Mouse (Mus musculus) cerebellum, adult (tissue): Measurements from ENCODE around the gene 9230102O04Rik.

Experiments used
- ATAC-seq: cut with Nextera tagmentation; 2 replicates; pipeline ENCODE4 v1.9.2; 2017; ENCODE audit warnings: mild to moderate bottlenecking, moderate library complexity, mixed read lengths; ENCODE audit not compliant: insufficient number of reproducible peaks, low FRiP score, low TSS enrichment

The 9230102O04Rik gene

DNA sequence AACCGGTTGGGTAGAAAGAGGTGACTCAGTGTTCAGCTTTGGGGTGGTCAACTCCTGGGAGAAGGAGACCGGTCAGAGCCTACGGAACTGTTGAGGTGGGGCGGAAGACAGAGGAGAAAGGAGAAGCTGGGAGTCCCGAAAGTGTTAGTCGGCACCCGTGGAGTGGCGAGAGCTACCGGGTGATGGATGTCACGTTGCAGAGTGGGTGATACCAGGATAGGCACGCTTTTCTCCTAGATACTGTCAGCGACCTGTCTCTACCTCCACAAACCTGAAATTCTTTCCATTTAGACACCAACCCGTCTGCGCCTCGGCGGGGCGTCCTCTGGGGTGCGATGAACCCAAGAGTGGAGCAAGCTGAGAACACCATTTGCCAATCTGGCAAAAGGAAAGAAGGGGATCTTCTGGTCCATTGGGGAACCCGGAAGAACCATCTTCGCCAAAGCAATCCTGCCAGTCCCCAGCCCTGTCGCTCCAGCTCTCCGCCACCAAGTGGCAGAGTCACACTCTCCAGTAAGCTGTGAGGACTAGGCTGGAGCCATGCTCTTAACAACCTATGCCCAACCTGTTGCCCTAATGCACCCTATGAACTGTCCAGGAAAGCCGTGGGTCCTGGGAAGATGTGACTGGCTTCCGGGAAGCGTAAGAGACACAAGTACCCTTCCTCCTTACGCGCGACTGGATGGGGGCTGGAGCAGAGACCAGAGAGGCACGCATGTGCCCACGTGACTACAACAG is at the start of gene 9230102O04Rik:
9230102O04Rik (minus strand) TSS at position 628 of the 738 bp plus-strand sequence.
- ATAC-seq: no peak

DNA sequence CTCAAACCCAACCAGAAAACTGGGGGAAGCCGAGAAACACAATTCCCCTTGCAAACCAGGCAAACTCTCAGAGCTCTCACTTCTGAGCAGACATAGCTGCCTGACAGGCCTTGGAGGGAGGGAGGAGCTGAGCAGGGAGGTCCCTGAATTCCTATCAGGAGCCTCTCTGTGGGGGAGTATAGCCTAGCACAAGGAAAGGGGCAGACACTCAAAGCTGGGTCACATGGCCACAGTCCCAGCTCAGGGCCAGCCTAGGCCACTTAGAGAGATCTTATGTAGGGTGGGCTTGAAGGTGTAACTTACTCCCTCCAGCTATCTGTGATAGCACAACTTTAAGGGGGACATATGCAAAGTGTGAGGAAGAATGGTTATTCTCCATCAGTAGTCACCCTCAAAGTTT is 46.6 kb upstream of the 9230102O04Rik start:
- no peak for ATAC-seq

DNA sequence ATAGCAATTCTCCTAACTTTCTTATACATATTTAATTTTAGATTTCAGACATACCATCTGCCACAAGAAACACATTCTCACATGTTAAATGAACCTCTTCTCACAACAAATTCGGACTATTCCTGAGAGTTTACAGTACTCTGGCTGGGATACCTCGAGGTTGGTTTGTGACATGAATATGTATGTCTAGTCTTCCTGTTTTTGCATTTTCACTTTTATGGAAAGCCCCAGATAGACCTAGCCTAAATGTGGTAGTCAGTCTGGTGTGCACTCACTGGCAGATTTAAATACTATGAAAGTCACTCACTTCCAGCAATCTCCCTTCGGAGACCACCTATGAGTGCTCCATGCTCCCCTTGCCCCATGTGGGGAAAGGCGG is 37.6 kb upstream of the 9230102O04Rik start:
- ATAC-seq: no peak

DNA sequence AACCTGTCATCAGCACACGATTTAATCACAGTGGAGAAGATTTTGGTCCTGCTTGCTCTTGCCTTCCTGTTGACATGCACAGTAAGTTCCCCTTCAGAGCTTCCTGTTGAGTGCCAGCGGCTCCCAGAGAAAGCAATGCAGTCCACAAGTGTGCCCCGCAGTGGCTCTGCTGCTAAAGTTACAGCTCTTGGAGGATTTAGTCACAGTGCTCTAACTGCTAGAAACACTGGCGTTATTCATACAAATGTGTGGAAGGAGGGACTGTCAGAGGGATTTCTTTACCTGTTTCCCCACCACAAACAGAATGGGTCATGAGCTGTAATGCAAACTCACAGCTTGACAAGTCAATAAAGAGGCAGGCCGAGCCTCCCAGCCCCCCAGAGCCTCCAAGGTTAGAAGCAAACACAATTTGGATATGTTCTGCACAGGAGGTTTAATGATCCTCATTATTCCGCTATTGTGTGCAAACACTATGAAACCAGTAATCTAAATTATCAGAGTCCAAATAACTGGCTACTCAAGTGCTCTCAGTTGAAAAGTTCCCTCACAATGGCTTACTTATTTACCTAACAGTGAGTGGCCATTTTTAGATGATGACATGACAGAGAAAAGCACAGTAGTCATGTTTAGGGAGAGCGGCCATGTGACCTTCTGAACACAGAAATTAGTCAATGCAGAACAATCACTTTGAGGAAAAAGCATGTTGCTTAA is 37.0 kb upstream of the 9230102O04Rik start:
- no peak for ATAC-seq

DNA sequence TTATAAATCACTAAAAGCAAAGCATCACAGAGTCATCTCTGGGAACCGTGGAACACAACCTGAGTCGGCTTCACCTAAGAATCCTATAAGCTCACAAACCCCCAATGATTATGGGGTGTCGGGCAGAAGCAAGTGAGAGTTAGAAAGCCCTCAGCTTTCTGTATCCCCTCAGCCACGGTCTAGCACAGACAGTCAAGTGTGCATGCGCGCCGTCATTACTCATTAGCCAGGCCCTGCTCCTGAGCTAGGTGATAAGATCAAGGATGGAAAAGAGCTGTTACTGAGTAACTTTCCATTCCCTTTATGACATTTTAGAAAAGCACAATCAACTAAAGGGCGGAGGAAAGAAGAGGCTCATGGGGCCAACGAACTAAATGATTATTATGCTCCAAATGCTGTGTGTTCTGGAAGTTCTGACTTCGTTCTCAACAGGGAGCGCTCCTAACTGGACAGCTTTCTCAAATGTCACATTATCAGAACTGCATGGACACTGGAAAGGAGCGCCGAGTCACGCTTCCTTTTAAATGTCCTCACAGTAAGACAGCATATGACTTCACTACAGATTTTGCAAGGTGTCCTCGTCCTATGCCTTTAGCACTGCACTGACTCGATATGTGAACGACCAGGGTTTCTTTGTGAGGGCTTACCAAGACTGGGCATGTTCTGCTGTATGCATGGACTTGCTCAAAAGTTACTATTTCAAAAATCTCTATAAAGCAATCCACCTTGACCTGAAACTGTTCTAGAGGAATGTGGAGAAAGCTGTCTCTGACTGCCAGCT is 29.5 kb upstream of the 9230102O04Rik start:
- ATAC-seq: no peak

DNA sequence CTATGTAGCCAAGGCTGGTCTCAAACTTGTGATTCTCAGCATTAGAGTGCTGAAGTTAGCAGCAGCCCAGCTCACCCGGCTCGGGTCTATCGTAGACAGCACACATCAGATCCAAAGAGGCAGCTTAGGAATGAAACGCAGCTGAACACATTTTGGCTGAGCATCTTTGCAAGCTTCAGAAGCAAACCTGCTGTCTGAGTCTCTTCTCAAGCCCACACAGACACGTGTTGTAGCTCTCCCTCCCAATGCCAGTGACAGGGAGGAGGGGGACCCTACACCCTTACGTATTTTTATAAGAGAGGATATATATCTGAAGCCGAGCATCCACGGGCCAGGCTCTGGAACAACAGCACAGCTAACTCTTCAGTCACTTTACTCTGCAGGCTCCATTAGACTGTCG is 28.3 kb upstream of the 9230102O04Rik start:
- ATAC-seq: no peak

DNA sequence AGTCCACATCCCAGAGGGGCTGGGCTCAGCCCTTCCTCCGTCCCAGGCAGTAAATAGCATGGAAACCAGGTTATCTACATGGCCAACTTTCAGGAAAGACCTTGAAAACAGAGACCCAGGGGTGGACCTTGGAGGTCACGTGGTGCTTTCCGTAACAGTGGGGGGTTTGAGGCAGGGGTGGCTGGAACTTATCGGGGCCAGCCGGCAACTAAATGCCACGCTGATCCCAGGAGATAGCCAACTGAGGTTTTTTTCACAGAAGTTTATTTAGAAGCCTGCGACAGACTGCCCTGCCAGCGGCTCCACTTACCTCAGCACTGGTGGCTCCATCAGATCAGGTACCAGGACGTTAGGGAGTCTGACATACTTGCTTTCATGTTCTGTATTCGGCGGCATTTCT is 16.7 kb upstream of the 9230102O04Rik start:
- no peak for ATAC-seq

DNA sequence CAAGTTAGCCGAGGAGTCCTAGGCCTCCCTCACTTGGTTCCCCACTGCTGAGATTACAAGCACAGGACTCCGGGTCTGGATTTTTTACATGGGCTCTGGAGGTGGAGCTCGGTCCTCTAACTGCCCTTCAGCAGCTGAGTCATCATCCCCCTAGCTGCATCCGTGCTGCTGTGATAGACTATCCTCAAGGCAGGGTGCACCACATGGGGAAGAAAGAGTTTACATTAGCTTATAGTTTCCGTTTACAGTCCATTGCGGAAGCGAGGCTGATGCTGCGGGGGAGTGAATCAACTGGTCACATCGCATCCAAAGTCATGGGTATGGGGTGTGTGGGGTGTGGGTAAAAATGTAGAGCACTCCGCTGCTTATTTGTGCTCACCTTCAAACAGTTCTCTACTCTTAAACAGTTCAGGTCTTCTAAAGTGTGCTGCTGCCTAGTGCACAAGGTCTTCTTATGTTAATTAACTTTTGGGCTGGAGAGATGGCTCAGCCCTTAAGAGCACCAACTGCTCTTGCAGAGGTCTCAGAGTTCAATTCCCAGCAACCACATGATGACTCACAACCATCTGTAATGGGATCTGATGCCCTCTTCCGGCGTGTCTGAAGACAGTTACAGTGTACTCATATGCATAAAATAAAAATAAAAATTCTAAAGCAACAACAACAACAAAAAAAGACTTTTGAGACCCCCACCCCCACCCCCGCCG is 14.7 kb upstream of the 9230102O04Rik start:
- ATAC-seq: no peak

DNA sequence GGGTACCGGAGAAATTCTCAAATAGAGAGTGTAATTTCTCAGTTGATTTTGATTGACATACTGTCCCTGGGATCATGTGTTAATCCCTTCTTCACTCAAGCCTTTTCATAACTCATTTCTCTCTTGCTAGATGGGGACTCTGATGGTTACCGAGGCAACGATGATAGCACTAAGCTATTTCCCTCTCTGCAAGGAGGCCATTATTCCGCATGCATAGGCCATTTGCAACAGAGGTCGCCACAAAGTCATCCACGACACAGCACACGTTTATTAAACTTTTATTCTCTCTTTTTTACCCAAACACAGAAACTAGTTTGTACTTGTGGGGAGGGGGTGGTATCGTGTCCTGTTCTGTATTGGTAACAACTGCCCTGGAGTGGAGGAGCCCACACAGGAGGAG is 8.5 kb upstream of the 9230102O04Rik start:
- no peak for ATAC-seq

DNA sequence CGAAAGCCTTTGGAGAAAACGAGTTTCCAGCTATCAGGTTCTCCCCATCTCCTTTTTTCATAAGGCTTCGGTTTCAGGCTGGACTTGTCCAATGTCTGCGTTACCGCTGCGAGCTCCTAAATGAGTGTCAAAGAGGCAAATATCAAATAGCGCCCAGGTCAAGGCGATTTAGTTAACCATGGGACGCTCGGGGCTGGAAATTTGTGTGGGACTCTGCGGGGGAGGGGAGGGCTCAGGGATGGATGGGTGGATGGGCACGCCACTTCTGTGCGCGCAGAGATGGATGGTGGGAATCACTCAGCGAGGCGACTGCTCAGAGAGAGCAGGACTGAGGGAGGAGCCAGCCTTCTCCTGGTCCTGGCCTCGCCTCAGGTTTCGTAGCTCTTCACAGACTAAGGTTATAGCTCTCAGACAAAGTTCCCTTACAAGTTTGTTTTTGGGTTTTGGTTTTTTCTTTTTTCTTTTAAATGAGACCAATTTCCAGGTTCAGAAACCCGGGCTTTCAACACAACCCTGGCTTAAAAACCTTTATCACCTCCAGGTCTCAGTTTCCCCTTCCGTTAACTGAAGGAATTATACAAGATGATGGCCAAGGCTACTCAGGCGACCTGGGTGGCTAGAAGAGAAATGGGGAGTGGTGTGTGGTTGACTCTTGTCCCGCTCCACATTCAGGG is 6.9 kb upstream of the 9230102O04Rik start:
- no peak for ATAC-seq

DNA sequence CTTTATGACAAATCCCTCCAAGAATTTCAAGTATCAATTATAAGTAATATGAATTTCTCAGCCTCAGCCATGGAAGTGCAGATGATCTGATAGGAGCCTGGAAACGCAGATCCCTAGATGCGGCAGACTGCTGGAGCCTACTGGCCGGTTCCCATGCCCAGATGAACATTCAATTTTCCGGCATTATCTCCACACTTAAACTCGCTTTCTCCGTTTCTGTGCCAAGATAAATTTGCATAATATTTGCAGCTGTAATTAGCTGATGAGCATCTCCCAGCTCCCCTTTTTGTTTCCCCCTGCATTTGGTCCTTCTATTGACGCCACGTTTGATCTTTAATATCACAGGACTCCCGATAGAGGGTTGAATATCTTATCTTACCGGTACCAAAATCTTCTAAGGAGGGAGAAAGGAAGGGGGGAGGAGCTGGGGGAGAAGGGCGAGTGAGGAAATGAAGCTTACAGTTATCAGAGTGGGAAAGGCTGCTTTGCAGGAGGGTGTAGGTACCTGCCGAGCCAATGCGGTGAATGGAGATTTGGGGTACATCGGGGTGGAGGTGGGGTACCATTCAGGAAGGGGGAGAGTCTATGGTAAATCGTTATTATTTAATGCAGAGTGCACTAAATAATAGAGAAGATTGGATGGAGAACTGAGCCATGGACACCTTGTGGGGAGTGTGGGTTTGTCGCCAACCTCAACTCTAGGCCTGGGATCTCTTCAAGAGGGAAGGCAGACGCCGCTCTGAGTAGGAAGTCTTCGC is 5.7 kb upstream of the 9230102O04Rik start:
- ATAC-seq: no peak

DNA sequence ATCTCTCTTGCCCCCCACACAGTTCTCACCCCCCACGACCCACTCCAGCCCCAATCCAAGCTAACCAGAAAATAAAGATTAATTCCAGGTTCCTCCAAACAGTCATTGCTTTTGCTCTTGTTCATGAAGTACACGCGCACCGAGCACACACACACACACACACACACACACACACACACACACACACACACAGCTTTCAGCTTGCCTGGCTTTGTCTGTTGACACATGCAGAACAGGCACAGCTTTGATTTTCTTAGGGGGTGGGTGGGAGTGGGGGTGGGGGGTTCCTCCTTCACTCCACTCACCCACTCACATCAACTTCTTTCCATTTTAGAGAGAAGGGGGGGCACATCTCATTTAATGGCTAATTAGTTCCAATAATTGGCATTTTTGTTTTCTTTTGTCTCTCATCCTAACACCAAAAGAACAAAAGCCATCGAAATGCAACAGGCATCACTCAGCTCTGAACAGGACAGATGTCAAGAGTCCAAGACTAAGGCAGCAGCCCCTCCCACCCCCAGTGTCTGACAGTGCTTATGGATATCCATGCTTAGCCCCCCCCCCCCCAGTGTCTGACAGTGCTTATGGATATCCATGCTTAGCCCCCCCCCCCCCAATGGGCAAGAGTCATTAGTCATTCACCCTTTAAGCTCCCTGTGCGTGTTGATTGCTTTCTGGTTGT is 4.1 kb upstream of the 9230102O04Rik start:
- ATAC-seq: no peak

DNA sequence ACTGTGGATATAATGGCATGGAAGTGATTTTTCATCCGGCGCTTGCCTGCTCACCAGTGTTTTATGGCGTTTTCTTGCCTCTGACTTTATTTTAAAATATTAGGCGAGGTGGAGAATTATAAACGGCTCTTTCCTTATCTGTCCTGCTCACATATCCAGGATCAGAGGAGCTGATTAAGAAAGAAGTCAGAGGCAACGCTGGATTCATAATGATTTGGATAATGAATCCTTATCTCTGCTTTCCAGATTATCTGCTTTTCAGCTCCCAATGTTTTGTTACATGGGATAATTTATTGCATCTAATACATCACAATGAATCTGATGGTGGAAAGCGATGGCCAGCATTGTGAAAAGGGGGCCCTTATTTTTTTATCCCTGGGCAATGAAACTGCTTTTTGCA is 3.2 kb upstream of the 9230102O04Rik start:
- ATAC-seq: no peak

DNA sequence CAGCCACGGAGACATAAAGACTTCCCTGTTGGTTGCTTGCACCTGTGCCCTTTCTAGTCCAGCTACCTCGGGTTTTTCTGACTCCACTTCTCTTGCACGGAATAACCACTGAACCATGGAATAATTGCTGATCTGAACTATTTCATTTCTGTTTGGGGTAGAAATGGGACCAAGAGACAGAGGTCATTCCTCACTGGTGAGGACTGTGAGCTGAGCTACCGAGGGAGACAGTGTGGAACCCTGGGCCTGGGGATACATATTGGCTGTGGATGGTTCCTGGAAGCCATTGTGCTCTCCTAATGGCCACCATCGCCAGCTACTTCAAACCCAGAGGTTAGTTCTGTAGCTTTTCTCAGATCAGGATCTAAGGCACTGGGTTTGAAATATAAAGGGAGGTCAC is 1.6 kb upstream of the 9230102O04Rik start:
- ATAC-seq: no peak

DNA sequence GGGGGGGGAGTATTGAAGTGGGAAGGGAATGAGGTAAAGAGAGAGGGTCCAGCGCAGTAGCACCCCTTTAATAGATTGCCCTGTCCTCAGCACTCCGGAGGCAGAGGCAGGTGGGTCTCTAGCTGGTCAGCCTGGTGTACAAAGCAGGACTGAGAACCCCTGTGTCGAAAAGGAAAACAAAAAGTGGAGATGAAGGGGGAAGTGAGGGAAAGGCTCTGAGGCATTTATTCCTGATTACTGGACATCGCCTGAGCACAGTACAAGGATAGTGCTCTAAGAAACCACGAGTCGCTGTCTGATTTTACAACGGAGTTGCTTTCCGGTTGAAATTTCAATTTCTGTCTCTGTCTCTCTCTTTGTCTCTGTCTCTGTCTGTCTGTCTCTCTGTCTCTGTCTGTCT is 911 bp upstream of the 9230102O04Rik start:
- no peak for ATAC-seq

DNA sequence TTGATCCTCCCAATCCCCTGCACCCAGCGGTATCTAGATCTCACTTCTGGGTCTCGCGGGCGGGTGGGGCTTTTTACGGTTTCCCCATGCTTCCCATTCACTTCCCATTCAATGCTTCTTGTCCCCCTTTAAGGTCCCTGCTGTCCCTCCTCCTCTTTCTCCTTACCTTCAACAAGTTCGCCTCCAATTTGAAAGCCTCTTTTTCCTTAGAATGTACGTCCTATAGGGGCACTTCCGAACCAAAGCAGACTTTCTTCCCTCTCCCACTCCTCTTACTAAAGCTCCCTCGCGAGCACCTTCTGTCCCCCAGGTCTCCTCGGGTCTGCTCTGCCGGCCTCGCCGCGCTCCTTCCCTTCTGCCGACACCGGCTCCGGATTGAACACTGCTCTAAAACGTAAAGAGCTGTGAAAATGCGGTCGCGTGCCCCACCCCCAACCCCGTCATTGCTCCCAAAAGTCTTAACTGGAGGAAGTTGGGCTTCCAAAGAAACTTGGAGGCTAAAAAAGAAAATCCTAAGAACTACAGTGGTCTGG is 377 bp upstream of the 9230102O04Rik start, which contains the start of gene Gata3:
Gata3 (minus strand) TSS at position 384 of the 533 bp plus-strand sequence.
- no peak for ATAC-seq

DNA sequence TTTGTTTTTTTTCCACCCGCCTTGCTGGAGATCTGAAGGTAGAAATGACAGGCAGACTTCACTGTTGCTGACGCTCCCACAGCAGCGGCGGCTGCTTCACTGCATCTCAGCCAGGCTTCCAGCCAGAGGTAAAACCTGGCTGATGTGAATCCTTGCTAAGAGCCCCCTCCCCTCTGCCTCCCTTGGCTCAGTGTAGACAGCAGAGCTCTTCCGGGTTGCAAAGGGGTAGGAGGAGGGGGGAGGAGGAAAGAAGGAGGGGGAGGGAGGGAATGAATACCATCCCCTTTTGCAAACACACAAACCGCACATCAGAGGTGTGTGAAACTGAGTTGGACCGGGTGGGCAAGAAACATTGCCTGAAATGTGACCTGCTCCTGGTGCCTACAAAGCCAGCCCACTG is 1.7 kb downstream of the 9230102O04Rik start:
- no peak for ATAC-seq

DNA sequence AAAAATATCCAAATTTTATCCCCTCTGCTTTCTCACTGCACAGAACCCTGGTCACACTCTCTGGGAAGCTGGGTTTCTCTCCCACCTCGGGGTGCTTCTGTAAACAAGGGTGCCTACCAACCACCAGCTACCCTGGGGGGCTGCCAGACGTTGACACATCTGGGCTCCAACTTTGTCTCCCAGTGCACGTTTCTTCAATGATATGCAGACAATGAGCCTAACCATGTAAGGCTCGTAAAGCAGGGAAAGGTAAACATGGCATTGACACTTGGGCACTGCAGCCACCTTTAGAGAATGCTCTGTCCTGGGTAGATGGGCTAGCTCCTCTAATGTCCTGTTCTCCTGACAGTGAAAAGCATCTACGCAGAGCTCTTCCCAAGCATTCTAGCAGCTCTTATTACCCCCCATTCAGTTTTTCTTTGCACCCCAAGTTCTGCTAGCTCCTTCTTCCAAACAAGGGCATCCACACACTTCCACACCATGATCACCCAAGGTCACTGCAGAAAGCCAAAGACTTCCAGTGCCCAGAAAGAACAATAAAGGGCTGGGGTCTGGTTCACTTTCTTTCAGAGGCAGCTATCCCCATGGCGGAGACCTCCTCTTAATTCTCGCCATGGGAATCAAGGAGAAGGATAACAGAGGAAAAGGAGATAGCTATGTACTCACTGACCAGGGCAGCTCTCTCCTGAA is 2.3 kb downstream of the 9230102O04Rik start:
- no peak for ATAC-seq
